Mouse (Mus musculus) lung, adult 2 months (tissue): ENCODE measurements around the gene 2210408I21Rik. TPM values are rescaled to one million over a fixed set of nuclear protein-coding genes. Genes with fewer than 3 reads are reported as not detected.
"Not testable (repeated sequence)": the region's sequence is repeated elsewhere in the genome, so short reads cannot be mapped to it uniquely, and the experiment has no call there.

Experiments
- DNase-seq: peaks from one replicate; pipeline ENCODE4 v3.0.0; 2022
- H3K4me1 ChIP-seq: fragments of 200-500 bp; 2 replicates; pipeline ENCODE4 v1.6.1; 2011; ENCODE audit warnings: low read length; ENCODE audit not compliant: control insufficient read depth, insufficient read depth
- H3K4me3 ChIP-seq: fragments of 200-500 bp; replicated peaks from 2 replicates; pipeline ENCODE3; 2011; ENCODE audit warnings: low read depth, mild to moderate bottlenecking, control low read depth, low read length; ENCODE audit errors: extremely low read depth
- CTCF ChIP-seq: fragments of 200-500 bp; IDR thresholded peaks from 2 replicates; pipeline ENCODE4 v1.5.1; 2011; ENCODE audit warnings: mild to moderate bottlenecking, low read length, control low read depth; ENCODE audit not compliant: insufficient read depth
- POLR2A ChIP-seq: fragments of 200-500 bp; IDR thresholded peaks from 2 replicates; pipeline ENCODE4 v1.6.1; 2011; ENCODE audit warnings: low read depth, mild to moderate bottlenecking, control low read depth, low read length, borderline replicate concordance; ENCODE audit errors: extremely low read depth
- WGBS: fragments of 180-500 bp; shearing (Covaris S2); methylation state at CpG from one replicate; pipeline ENCODE4 v1.1.7; 2018; 5-methylcytosine and 5-hydroxymethylcytosine counted together
- polyA plus RNA-seq: library from polyadenylated mRNA; depleted of rRNA; stranded (reverse); fragments of >200 nt; gene quantifications from 2 replicates; pipeline ENCODE4 v1.2.3, GENCODE M21; 2012; rRNA removed

Gene 2210408I21Rik
- polyA plus RNA-seq, result 0.63 and 0.85 TPM in 2 replicates

- Histone ChIP-seq H3K4me1 (no peaks in the 10 kb centered on the region), H3K4me3 (peak within 1 kb of the TSS; percentile 96)
- TF ChIP-seq CTCF (no peak), POLR2A (peak; percentile 42; the same call in 1 of the 2 replicates)
- peak; percentile 88 for DNase-seq
- under 1% methylated on average over 65 of the region's 65 CpGs for WGBS
Observed at GRCm38 (mm10) chr13:77134931-77135620, at the start of gene 2210408I21Rik, which contains the start of gene Slf1. TSS of gene 2210408I21Rik (plus strand) at chr13:77135540. TSS of gene Slf1 (minus strand) at chr13:77135473.

- 90% methylated on average over 1 of the region's 1 CpGs for WGBS
- not testable (repeated sequence) for DNase-seq, H3K4me1 ChIP-seq
Observed at GRCm38 (mm10) chr13:77092876-77093275, 42.5 kb upstream of the 2210408I21Rik start.

GRCm38 (mm10) chr13:77107734-77108133, 27.6 kb upstream of the 2210408I21Rik start:
- Histone ChIP-seq H3K4me1 (no peaks in the 10 kb centered on the region), H3K4me3 (no peak overlapping the region)
- TF ChIP-seq CTCF (no peak), POLR2A (no peak)
- no peak for DNase-seq

More at GRCm38 (mm10) chr13:77092876-77093275, 42.5 kb upstream of the 2210408I21Rik start:
- H3K4me3 ChIP-seq, result not testable (repeated sequence)

GRCm38 (mm10) chr13:77118695-77119094, 16.6 kb upstream of the 2210408I21Rik start:
- no peak for DNase-seq

GRCm38 (mm10) chr13:77125159-77125558, 10.2 kb upstream of the 2210408I21Rik start:
- TF ChIP-seq CTCF (no peak), POLR2A (no peak)
- 93% methylated on average over 3 of the region's 3 CpGs for WGBS
- H3K4me3 ChIP-seq, result no peak overlapping the region

More at GRCm38 (mm10) chr13:77118695-77119094, 16.6 kb upstream of the 2210408I21Rik start:
- Histone ChIP-seq H3K4me3 (no peak overlapping the region), H3K4me1 (no peaks in the 10 kb centered on the region)
- no peak for TF ChIP-seq POLR2A
- TF ChIP-seq CTCF, result no peak
- 94% methylated on average over 4 of the region's 4 CpGs for WGBS

GRCm38 (mm10) chr13:77128240-77128639, 7.1 kb upstream of the 2210408I21Rik start:
- no peak overlapping the region for H3K4me3 ChIP-seq
- WGBS, result 81% methylated on average over 2 of the region's 2 CpGs

More at GRCm38 (mm10) chr13:77125159-77125558, 10.2 kb upstream of the 2210408I21Rik start:
- no peak for DNase-seq
- H3K4me1 ChIP-seq, result no peaks in the 10 kb centered on the region

GRCm38 (mm10) chr13:77131132-77131531, 4.2 kb upstream of the 2210408I21Rik start:
- Histone ChIP-seq H3K4me3 (no peak overlapping the region), H3K4me1 (no peaks in the 10 kb centered on the region)
- WGBS, result 52% methylated on average over 2 of the region's 2 CpGs
- no peak for DNase-seq
- no peak for TF ChIP-seq CTCF
- no peak for TF ChIP-seq POLR2A

More at GRCm38 (mm10) chr13:77128240-77128639, 7.1 kb upstream of the 2210408I21Rik start:
- TF ChIP-seq CTCF (no peak), POLR2A (no peak)
- no peak for DNase-seq
- H3K4me1 ChIP-seq, result no peaks in the 10 kb centered on the region

GRCm38 (mm10) chr13:77135621-77135981, 261 bp downstream of the 2210408I21Rik start:
- DNase-seq, result no peak
- TF ChIP-seq POLR2A, result no peak
- TF ChIP-seq CTCF, result no peak
- Histone ChIP-seq H3K4me1 (no peaks in the 10 kb centered on the region), H3K4me3 (peak overlapping the region; percentile 96)
- 0% methylated on average over 11 of the region's 11 CpGs for WGBS

GRCm38 (mm10) chr13:77140890-77141289, 5.5 kb downstream of the 2210408I21Rik start:
- DNase-seq, result no peak
- no peak overlapping the region for H3K4me3 ChIP-seq
- 89% methylated on average over 2 of the region's 2 CpGs for WGBS
- H3K4me1 ChIP-seq, result no peaks in the 10 kb centered on the region
- TF ChIP-seq POLR2A, result no peak
- no peak for TF ChIP-seq CTCF

GRCm38 (mm10) chr13:77177931-77178330, 42.6 kb downstream of the 2210408I21Rik start:
- Histone ChIP-seq H3K4me3 (no peak overlapping the region), H3K4me1 (no peaks in the 10 kb centered on the region)
- DNase-seq, result no peak
- TF ChIP-seq CTCF (no peak), POLR2A (no peak)
